27 mouse cellular contexts compared by ENCODE assay signal in genomic region chr7:100833859-100834258, GRCm38 (mm10).
"Had no signal": no experiment of that assay in that cellular context is flagged by ENCODE, and none has a peak within 500 bp of the region (broad histone marks: within the 10 kb centered on the region; RNA-seq: fewer than 3 reads in every experiment).

No protein-coding gene starts in this region.

- H3K9me3 ChIP-seq: embryonic facial prominence, embryonic 10.5 days; embryonic facial prominence, embryonic 12.5 days; embryonic facial prominence, embryonic 13.5 days; embryonic facial prominence, embryonic 15.5 days; forebrain, embryonic 10.5 days; forebrain, embryonic 12.5 days; forebrain, embryonic 13.5 days; forebrain, embryonic 15.5 days had no signal

- H3K4me2 ChIP-seq: embryonic facial prominence, embryonic 12.5 days; embryonic facial prominence, embryonic 13.5 days; embryonic facial prominence, embryonic 15.5 days; forebrain, embryonic 12.5 days; forebrain, embryonic 13.5 days; forebrain, embryonic 15.5 days had no signal

- H3K27ac ChIP-seq: embryonic facial prominence, embryonic 10.5 days; embryonic facial prominence, embryonic 12.5 days; embryonic facial prominence, embryonic 13.5 days; embryonic facial prominence, embryonic 15.5 days; forebrain, embryonic 10.5 days; forebrain, embryonic 12.5 days; forebrain, embryonic 13.5 days; forebrain, embryonic 15.5 days; gastrocnemius, adult 2 months had no signal

- H3K27me3 ChIP-seq: embryonic facial prominence, embryonic 12.5 days; embryonic facial prominence, embryonic 13.5 days; embryonic facial prominence, embryonic 15.5 days; forebrain, embryonic 12.5 days; forebrain, embryonic 13.5 days; forebrain, embryonic 15.5 days had no signal

- H3K9ac ChIP-seq: embryonic facial prominence, embryonic 12.5 days; embryonic facial prominence, embryonic 13.5 days; embryonic facial prominence, embryonic 15.5 days; forebrain, embryonic 12.5 days; forebrain, embryonic 13.5 days; forebrain, embryonic 15.5 days; forebrain, postnatal 0 days had no signal

- DNase-seq: cerebellum, adult 2 months; cerebellum, adult 8-10 months; cerebellum, adult 9-10 months; cerebellum, adult 9-11 months; cerebellum, postnatal 10 days; cerebellum, postnatal 14 days; cerebellum, postnatal 25 days; cerebellum, postnatal 36 days; embryo, embryonic 11 days; forebrain, postnatal 0 days; gastrocnemius, adult 2 months; gastrocnemius, postnatal 10 days; gastrocnemius, postnatal 14 days; gastrocnemius, postnatal 25 days; gastrocnemius, postnatal 36 days; heart, adult 18-20 months had no signal

- H3K4me1 ChIP-seq: embryonic facial prominence, embryonic 10.5 days; embryonic facial prominence, embryonic 12.5 days; embryonic facial prominence, embryonic 15.5 days; forebrain, embryonic 10.5 days; forebrain, embryonic 12.5 days; forebrain, embryonic 13.5 days; forebrain, embryonic 15.5 days had no signal

- H3K4me3 ChIP-seq: embryonic facial prominence, embryonic 10.5 days; embryonic facial prominence, embryonic 12.5 days; embryonic facial prominence, embryonic 13.5 days; embryonic facial prominence, embryonic 15.5 days; erythroblast, embryonic 14.5 days; forebrain, embryonic 10.5 days; forebrain, embryonic 12.5 days; forebrain, embryonic 13.5 days; forebrain, embryonic 15.5 days; gastrocnemius, adult 2 months had no signal

- ATAC-seq: forebrain, embryonic 13.5 days; forebrain, embryonic 14.5 days; forebrain, embryonic 15.5 days; forebrain, embryonic 16.5 days; forebrain, postnatal 0 days had no signal
